Mouse (Mus musculus): ENCODE measurements around the gene Selenok. TPM values are rescaled to one million over a fixed set of nuclear protein-coding genes. Genes with fewer than 3 reads are reported as not detected.
A peak's percentile ranks its signal among the peaks of the same experiment; 100 is the strongest.

Gene Selenok
- total RNA-seq, 2 experiments from 2014 or later, result 125 to 148 TPM

DNA sequence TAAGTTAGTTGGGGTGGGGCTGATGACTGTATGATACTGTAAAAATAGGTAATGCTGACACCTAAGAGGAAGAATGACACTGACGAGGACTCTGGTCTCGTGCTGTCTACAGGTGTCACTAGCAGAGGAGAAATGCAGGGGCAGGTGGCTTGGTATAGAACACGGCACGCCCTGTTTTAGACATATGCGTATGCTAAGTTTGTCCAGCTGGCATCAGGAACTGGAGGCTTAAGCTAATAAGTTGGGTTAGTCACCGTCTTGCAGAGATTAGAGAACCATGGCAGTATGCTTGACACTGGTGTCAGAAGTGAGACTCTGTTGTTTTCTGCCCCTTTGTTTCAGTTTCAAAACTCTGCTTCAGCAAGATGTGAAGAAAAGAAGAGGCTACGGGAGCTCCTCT is 3.3 kb downstream of the Selenok start:
- H3K27ac ChIP-seq, result no peak overlapping the region
- TF ChIP-seq CTCF (IDR thresholded peaks at IDR 0.05), result no peak
- no peak for DNase-seq (ENCODE audit: extremely low spot score in 1 of 2, low spot score in 2 of 2)
- no peak overlapping the region for H3K4me3 ChIP-seq
- intact Hi-C loops (cut with DNase I), result loop anchor here (10.0 kb wide), 1 partner anchor 503 kb away; the partner anchor contains the start of gene Dcp1a

DNA sequence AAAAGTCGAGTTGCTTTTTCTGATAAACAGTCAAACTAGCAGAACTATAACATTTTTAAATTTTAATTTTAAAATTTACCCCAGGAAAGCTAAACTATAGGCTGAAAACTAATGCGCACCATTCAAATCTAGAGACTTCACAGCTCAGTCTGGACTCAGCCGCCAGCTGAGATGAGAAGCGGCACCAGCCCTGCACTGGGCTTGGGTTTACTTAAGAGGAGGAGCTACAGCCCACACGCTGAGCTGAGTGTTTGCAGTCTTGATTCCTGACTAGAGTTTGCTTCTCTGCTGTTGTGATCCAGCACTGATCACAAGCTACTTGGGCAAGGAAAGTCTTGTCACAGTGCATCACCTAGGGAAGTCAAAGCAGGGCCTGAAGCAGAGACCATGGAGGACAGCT is 3.9 kb downstream of the Selenok start:
- TF ChIP-seq CTCF (IDR thresholded peaks at IDR 0.05), result no peak
- intact Hi-C loops (cut with DNase I), result loop anchor here (10.0 kb wide), 1 partner anchor 503 kb away; the partner anchor contains the start of gene Dcp1a
- Histone ChIP-seq H3K27ac (no peak overlapping the region), H3K4me3 (no peak overlapping the region)
- no peak for DNase-seq (ENCODE audit: extremely low spot score in 1 of 2, low spot score in 2 of 2)

DNA sequence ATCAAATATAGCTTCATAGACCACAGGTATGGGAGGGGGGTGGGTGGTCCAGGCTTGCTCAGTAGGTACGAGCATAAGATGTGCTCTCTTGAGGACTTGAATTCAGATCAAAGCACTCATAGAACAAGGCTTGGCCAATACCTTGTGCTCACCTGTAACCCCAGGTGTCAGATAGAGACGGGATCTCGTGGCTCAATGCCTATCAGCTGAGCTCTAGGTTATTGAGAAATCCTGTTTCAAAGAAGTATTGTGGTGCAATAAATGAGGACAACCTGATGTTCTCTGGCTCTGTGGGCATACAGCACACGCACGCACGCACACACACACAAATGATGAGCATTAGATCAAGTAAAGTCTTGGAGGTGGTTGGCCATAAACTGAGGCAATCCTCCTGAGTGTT is 8.8 kb downstream of the Selenok start:
- DNase-seq (ENCODE audit: extremely low spot score in 1 of 2, low spot score in 2 of 2), result no peak
- no peak overlapping the region for H3K4me3 ChIP-seq
- intact Hi-C loops (cut with DNase I), result loop anchor here (10.0 kb wide), 1 partner anchor 498 kb away; the partner anchor contains the start of gene Dcp1a
- no peak for TF ChIP-seq CTCF (IDR thresholded peaks at IDR 0.05)
- no peak overlapping the region for H3K27ac ChIP-seq

DNA sequence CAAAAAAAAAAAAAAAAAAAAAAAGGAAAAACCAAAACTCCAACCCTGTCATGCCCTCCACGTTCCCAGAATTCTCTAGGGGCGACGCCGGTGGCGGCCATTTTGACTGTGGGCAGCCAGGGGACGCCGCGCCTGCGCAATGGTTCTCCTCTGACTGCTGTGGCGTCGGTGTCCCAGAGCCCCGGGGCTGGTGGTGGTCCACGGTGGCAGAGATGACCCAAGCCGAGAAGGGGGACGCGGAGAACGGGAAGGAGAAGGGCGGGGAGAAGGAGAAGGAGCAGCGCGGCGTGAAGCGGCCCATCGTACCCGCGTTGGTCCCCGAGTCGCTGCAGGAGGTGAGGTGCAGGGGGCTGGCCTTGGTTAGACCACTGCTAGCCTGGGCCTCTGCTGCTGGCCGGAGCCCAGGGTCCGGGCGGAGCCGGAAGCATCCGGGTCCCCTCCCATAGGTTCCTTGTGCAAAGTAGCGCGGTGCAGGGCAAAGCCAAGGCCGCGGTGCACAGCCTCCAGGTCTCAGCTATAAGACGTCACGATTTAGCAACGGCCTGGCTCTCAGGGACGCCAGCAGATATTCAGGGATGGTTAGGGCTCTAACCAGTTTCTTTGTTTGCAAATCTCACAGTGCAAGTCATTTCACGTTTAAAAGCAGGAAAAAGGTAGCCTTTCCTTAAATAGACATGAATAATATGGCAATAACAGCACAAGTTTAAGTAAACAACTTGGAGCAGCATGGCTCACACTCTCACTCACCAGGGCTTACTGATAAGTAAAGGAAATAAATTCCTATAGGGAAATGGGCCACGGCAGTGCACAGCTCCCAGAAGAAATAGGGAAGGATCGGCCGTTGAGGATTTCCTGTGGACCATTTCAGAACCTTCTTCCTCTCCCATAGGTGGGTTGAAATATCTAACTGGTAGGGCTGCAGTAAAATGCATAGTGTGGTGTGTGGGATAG is 10.4 kb downstream of the Selenok start, which contains the start of gene Actr8:
Actr8 (plus strand) TSS at position 84 of the 951 bp plus-strand sequence.
- peak within 1 kb of the TSS; percentile 84 for H3K4me3 ChIP-seq
- H3K27ac ChIP-seq, result peak within 1 kb of the TSS; percentile 98
- DNase-seq (ENCODE audit: extremely low spot score in 1 of 2, low spot score in 2 of 2), result peak; percentile 93 to 94
- intact Hi-C loops (cut with DNase I), result loop anchor here (10.0 kb wide), 1 partner anchor 496 kb away; the partner anchor contains the start of gene Dcp1a
- TF ChIP-seq CTCF (IDR thresholded peaks at IDR 0.05), result no peak

DNA sequence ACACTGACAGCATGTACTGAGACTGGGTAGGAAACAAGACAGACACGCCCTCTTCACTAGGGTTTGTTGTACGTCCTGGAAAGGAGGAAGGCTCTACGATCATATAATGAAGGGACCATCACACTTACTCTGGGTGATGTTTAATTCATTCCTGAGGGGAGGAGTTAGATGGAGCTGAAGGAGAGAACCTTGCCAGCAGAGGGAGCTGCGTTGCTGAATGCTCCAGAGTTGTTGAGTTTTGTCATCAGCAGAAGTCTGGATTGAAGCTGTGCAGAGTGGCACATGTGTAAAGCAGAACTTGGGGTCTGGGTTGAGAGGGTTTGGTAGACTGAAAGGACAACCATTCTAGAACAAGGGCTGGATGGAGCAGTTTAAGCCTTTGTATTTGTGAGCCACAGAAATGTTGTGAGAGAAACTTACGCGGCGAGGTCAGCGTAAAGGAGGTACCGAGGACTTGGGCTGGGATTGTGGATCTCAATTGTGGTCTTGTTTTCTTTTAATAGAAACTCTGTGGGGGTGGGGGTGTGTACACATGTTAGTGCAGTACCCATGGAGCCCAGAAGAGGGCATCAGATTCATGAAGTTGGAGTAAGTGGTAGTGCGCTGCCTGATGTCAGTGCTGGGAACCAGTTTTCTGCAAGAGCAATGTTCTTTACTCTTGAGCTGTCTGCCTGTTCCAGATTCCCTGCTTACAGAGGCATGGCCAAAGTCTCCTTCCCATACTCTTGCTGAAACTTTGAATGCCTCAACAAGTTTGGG is 12.5 kb downstream of the Selenok start:
- TF ChIP-seq CTCF (IDR thresholded peaks at IDR 0.05), result peak; percentile 24
- intact Hi-C loops (cut with DNase I), result no loop called here
- Histone ChIP-seq H3K27ac (no peak overlapping the region), H3K4me3 (no peak overlapping the region)
- DNase-seq (ENCODE audit: extremely low spot score in 1 of 2, low spot score in 2 of 2), result no peak

DNA sequence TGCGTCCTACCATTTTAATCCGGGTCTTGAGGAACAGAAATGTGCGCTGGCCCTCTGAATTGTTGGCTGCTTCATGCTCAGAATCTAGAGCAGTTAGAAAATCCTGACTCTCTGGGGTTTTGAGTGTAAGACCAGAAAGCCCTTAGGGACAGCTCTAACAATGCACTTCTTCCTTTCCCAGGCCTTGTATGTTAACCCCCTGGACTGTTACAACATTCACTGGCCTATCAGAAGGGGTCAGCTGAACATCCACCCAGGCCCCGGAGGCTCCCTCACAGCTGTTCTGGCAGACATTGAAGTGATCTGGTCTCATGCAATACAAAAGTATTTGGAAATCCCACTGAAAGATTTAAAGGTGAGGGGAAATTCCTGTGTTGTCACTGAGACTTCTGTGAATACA is 18.0 kb downstream of the Selenok start:
- intact Hi-C loops (cut with DNase I), result no loop called here
- TF ChIP-seq CTCF (IDR thresholded peaks at IDR 0.05), result no peak
- Histone ChIP-seq H3K27ac (no peak overlapping the region), H3K4me3 (no peak overlapping the region)
- DNase-seq (ENCODE audit: extremely low spot score in 1 of 2, low spot score in 2 of 2), result no peak

DNA sequence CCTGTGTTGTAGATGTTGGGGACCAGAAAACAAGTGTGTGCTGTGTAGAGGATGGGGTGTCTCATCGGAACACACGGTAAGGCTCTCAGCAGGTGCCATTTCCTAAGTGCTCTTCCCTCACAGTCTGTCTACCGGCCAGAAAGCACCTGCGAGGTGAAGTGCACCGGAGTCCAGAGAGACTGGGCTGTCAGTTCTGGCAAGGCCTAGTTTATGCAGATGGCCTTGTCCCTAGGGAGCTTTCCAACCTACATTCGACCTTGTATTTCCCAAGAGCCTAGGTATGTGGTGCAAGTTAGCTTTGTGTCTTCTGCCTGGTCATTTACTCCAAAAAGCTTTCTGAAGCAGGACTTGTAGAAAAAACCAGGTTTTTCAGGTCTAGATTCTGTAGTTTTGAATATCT is 19.2 kb downstream of the Selenok start:
- no peak for DNase-seq (ENCODE audit: extremely low spot score in 1 of 2, low spot score in 2 of 2)
- intact Hi-C loops (cut with DNase I), result no loop called here
- H3K27ac ChIP-seq, result no peak overlapping the region
- TF ChIP-seq CTCF (IDR thresholded peaks at IDR 0.05), result no peak
- H3K4me3 ChIP-seq, result no peak overlapping the region

DNA sequence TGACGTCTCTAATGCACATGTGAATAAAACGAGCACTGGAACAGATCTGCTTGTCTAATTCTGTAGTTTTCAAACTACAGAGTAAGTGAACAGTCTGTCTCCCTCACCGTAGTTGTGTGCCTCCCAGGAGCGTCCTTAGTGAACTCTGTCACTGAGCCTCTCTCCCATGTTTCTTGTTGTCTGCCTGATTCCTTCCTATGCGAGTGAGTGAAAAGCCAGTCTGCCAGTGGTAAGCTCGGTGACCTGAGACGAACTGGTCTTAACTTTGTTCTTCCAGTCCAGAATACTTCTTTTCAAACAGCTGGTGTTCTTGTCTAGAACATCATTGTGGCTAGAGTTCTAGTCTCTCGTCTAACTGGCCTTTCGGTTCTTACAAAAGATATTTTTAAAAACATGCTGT is 19.6 kb downstream of the Selenok start:
- intact Hi-C loops (cut with DNase I), result no loop called here
- Histone ChIP-seq H3K27ac (no peak overlapping the region), H3K4me3 (no peak overlapping the region)
- TF ChIP-seq CTCF (IDR thresholded peaks at IDR 0.05), result no peak
- no peak for DNase-seq (ENCODE audit: extremely low spot score in 1 of 2, low spot score in 2 of 2)

DNA sequence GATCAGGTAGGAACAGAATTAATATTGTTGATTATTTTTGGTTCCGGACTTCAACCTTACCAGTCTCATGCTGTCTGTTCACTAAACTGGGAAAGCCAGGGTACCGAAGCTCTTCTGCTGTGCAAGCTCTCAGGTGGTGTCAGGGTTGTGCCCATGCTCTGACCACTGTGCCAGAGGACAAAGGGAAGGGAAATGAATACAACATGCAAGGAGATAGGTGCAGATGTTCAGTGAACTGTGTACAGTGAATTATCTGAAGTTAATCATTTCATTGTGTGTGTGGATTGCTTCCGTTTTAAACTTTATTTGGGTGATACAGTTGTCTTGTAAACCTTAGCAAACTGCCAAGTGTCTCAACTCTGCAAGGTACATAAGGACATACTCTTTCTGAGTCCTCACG is 20.2 kb downstream of the Selenok start:
- Histone ChIP-seq H3K4me3 (no peak overlapping the region), H3K27ac (no peak overlapping the region)
- intact Hi-C loops (cut with DNase I), result no loop called here
- TF ChIP-seq CTCF (IDR thresholded peaks at IDR 0.05), result no peak
- no peak for DNase-seq (ENCODE audit: extremely low spot score in 1 of 2, low spot score in 2 of 2)

DNA sequence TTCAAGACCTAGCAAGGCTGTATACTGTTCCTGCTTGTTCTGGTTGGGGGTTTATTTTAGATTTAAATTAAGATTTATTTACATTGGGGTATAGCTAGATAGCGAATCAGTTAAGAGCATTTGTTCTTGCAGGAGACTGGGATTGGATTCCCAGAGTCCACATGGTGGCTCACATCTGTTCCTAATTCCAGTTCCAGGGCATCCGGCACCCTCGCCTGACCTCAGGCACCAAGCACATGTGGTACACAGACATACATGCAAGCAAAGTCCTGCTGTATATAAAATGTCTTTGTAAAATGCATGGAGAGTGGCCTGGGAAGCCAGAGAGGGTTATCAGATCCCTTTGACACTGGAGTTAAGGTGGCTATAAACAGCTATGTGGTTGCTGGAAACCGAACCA is 26.9 kb downstream of the Selenok start:
- H3K27ac ChIP-seq, result no peak overlapping the region
- no peak for TF ChIP-seq CTCF (IDR thresholded peaks at IDR 0.05)
- no peak overlapping the region for H3K4me3 ChIP-seq
- no peak for DNase-seq (ENCODE audit: extremely low spot score in 1 of 2, low spot score in 2 of 2)
- intact Hi-C loops (cut with DNase I), result loop anchor here (10.0 kb wide), 1 partner anchor 520 kb away; no protein-coding TSS in a partner anchor

DNA sequence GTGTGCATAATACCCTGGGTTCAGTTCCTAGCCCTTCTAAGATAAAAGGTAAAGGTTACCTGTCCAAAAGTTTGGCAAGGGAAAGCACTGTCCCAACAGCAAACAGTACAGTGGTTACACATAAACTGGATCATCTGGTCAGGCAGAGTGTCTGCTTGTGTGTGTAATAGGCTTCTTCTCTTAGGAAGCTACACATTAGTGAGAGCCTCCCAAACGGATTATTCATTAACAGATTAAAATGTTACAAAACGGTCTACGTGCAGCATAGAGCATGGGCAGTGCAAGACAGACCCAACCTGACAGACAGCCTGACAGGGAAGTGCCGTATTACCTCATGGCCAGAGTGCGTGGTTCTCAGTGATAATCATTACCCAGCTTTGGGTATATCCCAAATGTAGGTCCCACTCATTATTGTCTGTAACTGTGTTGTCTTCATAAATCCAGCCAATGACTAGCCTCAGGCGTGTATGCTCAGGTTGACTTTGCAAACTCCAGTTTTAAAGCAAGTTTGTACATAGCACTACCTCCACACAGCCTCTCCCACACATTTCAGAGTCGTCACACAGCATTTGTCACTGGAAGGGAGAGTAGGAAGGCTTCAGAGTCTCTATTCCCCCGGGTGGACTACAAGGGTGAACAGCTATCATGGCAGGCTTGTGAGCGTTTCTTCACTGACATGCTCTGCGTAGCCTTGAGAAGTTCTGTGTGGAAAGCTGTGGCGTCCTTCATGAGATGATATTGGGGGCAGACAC is 28.1 kb downstream of the Selenok start:
- TF ChIP-seq CTCF (IDR thresholded peaks at IDR 0.05), result no peak
- Histone ChIP-seq H3K27ac (no peak overlapping the region), H3K4me3 (no peak overlapping the region)
- no peak for DNase-seq (ENCODE audit: extremely low spot score in 1 of 2, low spot score in 2 of 2)
- intact Hi-C loops (cut with DNase I), result loop anchor here (10.0 kb wide), 1 partner anchor 519 kb away; no protein-coding TSS in a partner anchor

Data from left cerebral cortex, adult 2 months (tissue).